Mouse (Mus musculus): ENCODE data around the gene Adipor1.

Adipor1 gene

DNA sequence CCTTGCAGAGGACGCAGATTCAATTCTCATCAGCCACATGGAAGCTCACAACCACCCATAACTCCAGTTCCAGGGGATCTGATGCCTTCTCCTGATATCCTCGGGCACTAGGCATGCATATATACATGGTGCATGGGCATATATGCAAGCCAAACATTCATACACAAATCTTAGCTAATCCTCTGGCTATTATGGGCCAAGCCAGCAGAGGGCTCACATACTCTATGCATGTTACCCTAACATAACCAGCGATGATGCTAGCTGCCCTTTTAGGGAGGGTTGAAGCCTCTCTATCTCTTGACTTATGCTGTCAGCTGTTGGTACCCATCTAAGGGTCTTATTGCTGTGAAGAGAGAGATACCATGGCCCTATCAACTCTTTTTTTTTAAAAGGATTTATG, 35.8 kb downstream of the Adipor1 start:
- TF ChIP-seq GATA4 (IDR thresholded peaks at IDR 0.05; ENCODE audit: insufficient replicate concordance, low read length): no peak

DNA sequence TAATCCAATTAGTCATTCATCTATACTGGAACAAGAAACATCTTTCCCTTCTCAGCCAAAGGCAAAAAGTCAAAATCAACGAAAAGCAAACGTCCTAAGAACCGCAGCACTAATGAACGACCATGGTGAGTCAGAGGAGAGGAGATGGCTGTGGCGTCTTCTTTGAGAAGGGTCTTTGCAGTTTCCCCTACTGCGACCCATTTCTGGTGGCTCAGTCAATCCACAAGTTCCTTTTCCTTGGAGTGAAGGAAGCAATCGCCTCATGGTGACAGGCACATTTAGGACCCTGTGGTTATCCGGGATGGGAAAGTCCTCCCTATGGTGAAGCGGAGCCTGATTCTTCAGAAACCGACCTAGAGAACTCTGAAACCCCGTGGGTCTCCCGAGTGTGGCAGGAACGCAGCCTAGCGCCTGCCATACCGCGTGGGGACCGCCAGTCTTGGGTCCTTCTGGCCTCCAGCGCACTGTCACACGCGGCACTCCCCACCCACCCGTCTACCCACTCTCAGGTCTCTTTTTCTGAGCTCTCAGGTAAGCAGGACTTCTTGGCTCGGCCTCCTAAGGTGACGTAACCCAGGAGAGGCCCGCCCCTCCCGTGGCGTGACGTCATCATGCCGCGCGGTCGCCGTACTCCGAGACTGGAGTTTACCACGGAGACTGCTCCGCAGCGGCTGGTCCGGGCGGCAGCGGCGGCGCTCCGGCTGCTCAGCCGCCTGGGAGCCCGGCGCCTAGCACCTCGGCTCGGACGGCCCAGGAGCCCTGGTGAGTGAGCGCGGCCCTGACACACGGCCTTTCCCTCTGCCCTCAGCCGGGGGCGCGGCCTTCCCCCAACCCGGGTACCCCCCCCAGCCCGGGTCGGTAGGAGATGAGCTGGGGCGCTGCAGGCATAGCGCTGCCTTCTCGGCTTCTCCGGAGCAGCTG, 40.0 kb downstream of the Adipor1 start, which contains the start of gene Klhl12:
Klhl12 (plus strand) TSS at position 628 of the 921 bp plus-strand sequence.
- TF ChIP-seq GATA4 (IDR thresholded peaks at IDR 0.05; ENCODE audit: insufficient replicate concordance, low read length): no peak; the same call in 1 of the 2 replicates

DNA sequence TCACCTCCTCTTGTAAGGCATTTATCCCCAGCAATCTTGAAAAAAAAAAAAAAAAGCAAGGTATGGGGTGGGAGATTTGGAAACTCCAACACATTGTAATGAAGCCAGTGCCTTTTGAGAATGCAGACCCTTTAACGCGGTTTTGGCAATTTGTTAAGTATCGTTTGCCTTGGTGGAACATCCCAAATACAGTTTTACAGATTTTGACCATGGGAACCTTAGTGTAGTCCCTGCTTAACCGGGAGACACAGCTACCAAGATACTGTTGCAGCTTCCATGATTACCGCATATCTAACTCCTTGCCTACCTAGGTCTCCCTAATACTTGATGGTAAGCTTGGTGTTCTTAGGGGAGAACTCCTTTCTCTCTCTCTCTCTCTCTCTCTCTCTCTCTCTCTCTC, 40.9 kb downstream of the Adipor1 start:
- TF ChIP-seq GATA4 (IDR thresholded peaks at IDR 0.05; ENCODE audit: insufficient replicate concordance, low read length): no peak

DNA sequence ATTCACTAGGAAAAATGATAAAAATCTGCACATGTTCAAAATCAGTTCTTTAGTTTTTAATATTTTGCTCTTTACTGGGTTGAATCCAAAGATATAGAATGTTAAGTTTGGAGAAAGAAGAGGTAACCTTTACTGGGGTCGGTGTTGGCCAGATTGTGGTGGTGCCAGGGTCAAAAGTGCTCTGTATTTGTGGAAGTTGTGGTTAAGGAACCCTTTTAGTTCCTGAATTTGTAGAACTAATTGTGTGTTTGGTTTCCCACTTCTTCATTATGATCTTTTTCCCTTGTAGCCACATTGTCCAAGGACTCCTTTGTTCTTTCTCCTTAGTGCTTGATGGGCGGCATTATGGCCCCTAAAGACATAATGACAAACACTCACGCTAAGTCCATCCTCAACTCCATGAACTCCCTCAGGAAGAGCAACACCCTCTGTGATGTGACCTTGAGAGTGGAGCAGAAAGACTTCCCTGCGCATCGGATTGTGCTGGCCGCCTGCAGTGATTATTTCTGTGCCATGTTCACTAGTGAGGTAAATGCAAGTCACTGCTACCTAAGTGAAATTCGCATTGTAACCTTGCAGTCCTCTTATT, 43.1 kb downstream of the Adipor1 start:
- no peak for TF ChIP-seq GATA4 (IDR thresholded peaks at IDR 0.05; ENCODE audit: insufficient replicate concordance, low read length)

DNA sequence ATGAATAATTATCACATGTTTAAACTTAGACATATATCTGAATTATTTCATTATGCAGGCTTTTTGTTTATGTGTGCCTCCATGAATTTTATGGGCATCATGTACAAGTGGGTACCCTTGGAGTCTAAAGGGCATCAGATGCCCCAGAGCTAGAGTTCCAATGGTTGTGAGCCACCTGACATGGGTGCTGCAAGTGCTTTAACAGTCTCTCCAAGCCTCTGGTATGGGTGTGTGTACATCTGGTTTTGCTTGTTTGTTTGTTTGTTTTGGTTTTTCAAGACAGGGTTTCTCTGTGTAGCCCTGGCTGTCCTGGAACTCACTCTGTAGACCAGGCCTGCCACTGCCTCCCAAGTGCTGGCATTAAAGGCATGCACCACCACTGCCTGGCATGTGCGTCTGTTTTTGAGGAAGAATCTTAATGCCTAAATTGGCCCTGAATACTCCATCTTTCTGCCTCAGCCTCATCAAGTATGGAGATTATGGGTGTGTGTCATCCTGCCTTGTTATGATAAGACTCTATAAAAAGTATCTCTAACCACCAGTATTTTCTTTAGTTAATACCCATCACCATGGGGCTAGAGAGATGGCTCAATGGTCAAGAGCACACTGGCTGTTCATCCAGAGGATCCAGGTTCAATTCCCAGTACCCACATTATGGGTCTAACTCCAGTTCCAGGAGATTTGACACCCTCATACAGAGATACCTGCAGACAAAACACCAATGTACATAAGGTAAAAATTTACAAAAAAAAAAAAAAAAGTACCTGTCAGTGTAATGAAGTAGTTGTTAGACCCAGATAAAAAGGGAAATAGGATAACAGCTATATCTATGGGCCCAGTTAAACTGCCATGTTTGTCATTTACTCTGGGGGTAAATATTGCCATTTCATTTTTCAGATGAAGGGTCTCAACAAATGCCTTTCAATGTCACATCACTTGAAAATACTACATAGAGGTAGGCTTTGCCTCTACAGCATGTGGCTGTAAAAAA, 45.4 kb downstream of the Adipor1 start:
- TF ChIP-seq GATA4 (IDR thresholded peaks at IDR 0.05; ENCODE audit: insufficient replicate concordance, low read length): no peak

Measured in liver, adult (tissue).